Mouse (Mus musculus): ENCODE data around the gene Ptpn13.

Gene Ptpn13

DNA sequence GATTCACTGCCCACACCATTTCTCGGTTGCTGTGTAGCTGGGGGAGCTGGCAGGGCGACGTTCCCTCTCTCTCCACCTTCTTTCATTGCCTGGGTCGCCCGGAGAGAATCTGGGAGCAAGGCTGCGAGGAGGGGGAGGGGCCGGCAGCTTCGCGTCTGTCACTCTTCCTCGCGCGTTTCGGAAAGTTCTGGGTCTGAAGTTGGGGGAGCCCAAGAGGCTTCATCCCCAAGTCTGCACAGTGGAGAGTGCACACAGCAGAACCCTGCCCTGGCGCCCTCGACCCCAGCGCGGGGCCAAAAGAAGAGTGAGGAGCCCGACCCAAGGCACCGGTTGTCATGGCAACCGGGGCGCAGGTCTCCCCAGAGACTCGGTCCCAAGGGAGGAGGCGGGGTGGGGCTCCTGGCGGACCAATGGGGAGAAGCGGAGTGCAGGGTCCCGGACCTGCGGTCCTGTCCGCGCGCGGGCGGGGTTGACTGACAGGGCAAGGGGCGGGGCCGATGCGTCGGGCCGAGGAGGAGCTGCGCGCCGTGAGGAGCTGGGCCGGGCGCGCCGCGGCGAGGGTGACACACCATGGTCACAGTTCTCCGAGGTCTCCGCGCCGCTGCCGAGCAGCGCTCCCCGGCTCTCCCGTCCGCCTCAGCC is at the start of gene Ptpn13:
Gene Ptpn13, plus strand, starts transcription at position 515 of the 642 bp plus-strand sequence.
- peak; percentile 75 for DNase-seq (ENCODE audit: low spot score in 2 of 2)

DNA sequence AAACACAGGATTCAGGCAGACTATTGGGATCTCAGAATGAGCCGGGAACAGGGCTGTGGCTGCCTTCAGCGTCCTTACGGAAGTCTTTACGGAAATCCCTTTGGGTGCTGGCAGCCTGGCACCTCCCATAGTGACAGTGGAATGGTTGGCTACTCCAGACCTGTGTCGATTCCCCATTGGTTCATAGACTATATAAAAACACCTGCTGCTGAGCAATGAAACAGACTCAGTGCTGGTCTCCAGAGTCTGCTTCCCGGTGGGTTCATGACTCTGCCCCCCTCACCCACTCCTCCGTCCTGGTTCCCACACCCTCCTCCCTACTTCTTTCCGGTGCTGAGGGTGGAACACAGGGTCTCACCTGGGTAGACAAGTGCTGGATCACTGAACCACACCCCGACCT is 49.8 kb upstream of the Ptpn13 start:
- DNase-seq (ENCODE audit: low spot score in 2 of 2), result no peak

DNA sequence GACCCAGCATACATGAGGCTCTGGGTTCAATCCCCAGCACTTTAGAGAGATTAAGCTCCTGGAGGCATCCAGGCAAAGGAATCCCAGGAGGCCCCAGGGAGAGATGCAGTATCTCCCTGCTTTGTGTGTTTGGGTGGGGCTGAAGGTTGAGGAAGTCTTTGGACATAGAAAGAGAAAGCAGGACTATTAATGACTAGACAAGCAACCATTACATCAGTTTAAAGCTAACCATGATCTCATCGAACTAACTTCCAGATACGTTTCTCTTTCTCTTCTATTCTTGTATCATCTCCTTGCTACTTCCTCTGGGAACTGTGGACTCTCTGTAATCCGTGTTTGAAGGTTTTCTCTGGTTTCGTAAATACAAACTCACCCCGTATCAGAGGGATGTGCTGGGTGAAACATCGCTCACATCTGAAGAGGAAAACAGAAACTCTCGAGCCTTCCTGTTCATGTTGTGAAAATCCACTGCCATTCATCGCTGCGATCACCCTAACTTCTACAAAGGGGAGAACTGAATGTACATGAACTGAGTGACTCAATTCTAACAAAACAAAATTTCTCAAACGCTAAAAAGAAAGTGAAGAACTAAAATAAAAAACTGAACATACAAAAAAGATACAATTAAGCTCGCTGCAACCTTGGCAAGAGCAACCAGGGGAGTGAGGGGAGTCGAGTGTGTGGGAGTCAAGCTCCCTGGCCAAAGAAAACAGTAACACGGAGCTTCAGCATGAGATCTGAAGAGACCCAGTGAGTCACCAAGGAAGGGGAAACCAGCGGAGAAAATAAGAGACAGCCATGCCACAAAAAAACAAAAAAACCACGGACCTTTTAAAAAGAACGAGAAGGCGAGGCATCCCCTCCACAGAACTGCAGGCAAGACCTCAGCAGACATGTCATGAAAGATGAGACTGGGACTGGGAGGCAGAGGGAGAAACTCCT is 48.4 kb upstream of the Ptpn13 start:
- peak; percentile 8 to 17 for DNase-seq (ENCODE audit: low spot score in 2 of 2)

DNA sequence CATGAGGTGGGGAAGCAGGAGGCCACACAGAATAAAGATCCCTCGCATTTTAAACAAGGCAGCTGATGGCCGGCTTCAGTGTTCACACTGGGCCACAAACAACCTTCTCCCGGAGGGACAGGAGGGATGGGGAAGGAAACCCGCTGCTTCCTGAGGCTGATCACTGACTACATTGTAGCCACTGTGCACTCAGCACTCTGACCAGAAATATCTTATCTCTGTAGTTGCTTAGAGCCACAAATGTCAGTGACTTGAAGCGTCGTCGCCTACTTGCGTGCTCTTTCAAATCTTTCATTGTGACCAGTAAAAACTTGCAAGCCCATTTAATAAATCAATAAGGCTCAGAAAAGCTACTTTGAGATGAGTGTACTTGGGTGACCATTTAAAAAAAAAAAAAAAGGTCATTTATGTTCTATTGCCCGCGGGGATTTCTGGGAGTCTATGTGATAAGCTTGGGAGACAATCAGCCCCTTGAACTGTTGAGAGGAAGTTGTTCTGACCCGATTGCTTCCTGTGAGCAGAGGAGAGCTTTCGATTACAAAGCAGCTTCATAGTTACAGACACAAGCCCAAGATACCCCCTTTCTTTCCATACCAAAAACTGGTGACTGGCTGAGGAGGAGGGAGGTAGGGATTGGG is 47.4 kb upstream of the Ptpn13 start:
- no peak for DNase-seq (ENCODE audit: low spot score in 2 of 2)

DNA sequence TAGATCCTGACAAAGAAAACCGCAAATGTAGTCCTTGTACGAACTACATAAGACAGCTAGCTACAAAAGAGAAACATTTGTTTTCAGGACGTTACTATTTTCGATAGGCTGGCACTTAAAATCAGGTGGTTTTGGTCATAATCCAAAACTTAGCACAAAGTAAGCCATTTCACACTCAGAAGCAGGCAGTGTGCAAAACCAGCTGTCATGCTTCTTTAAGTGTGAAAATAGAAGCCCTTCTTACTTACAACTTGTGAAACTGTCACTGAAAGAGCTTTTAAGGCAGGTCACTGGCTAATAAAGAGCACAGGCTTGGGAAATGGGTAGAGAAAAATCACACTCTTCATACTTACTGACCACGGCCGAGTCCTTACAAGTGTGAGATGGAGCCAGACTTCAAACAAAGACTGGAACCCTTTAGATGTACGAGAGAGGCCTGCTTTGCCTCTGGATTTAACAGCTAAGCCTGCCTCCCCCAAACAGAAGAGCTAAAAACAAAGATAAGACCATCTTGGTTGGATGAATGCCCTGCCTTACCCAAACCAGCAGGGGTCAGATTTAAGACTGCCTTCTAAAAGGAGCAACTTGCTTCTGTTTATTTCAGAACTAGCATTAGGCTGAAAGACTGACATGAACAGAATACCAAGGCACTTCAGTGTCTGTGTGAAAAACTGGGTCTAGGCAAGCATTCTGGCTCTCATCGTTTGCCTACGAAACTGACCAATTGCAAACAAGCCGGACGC is 44.0 kb upstream of the Ptpn13 start:
- peak; percentile 9 to 36 for DNase-seq (ENCODE audit: low spot score in 2 of 2)

DNA sequence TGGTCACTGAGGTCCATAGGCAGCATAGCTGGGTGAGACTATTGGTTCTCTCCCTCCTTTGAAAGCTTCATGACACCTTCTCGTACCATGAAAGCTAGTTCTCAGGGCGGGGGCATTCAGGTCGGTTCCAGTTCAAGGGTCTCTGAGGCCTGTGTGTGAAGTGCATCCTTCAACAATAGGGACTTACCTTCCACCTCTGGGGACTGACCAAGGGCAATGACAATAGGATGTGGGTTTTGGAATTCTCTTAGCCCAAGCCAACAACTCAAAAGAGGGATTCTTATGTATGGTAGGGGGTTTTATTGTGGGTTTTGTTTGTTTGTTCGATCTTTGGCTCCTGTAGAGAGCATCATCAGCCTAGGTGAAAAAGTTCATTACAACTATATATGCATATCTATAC is 42.0 kb upstream of the Ptpn13 start:
- DNase-seq (ENCODE audit: low spot score in 2 of 2), result no peak

DNA sequence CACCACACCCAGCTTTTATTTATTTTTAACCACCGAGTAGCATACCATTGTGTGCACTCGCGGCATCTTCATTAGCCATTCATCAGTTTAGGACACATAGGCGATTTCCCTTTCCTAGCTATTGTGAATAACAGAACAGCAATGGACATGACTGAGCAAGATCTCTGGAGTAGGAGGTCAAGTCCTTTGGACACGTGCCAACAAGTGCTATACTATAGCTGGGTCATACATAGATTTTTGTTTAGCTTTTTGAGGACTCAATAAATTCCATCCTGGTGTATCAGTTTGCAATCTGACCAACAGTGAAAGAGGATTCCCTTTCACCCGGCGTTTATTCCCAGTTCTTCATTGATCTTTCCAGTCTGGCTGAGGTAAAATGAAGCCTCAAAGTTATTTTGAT is 41.0 kb upstream of the Ptpn13 start:
- DNase-seq (ENCODE audit: low spot score in 2 of 2), result no peak

DNA sequence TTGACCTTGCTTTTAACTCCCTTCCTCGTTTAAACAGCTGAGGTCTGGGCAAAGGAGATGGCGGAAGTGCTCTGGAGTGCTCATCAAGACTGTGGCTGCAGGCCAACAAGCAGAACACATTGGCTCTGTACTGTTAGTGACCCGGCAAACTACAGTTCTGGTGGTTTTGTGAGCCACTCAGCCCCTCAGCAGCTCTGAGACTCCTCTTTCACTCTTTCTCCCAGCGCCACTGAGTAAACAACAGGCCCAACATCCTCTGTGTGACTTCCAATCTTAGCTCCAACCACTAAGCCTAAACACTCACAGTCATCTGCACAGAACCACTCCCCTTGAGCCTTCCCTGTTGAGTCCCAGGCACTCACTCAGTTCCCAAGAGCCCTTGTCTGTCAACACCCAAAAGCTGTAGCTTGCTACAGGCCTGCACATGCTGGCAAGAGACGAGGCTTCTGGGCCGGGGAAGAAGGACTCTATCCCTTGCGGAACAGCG is 37.4 kb upstream of the Ptpn13 start:
- no peak for DNase-seq (ENCODE audit: low spot score in 2 of 2)

DNA sequence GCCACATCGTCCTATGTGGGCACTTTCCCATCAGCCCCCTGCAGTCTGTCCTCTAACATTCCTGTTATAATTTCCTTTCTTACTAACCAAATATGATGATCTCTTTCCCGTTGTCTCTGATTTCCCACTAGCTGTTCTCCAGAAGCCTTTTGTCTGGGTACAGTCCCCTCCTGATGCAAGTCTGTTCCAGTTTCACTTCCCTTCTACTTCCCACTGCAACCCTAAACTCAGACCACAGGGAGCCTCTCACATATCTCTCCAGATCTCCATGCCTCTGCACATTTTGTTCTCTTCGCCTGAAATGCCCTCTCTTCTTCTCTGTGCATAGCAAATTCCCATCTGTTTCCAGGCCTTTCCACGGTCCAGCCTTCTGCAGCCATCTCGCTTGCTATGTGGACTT is 35.6 kb upstream of the Ptpn13 start:
- DNase-seq (ENCODE audit: low spot score in 2 of 2), result no peak

DNA sequence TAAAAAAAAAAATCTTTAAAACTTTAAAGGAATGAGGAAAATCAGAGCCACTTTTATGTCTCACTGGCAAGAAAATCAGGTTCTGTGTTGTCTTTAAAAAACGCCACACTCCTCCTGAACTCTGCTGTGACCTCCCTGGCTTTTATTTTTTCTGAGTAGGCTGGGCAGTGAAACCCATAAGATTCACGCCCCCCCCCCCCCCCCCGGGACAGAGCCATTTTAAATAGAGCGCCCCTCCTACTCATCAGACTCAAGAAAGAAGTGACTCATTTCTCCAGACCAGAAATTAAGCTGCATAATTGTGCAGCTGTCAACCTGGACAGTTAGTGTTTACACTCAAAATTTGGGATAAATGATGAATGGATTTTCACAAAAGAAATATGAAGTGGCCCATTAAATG is 31.8 kb upstream of the Ptpn13 start:
- DNase-seq (ENCODE audit: low spot score in 2 of 2), result no peak

DNA sequence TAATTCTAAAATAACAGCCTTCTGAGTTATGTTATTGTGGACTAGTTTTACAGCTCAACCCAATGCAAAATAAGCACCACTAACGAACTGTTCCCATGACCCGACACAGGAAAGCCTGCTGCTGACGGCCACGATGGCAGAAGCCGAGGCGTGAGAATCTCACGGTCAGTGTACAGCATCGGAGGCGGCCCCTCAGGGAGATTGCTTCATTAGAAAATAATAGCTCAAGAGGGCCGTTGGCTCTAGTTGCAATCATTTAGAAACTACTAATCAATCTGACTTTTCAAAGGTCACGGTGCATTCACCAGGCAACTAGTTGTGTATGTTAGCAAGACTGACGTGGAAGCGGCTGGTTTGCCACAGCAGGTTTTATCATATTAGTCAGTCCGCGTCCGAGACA is 31.2 kb upstream of the Ptpn13 start:
- no peak for DNase-seq (ENCODE audit: low spot score in 2 of 2)

DNA sequence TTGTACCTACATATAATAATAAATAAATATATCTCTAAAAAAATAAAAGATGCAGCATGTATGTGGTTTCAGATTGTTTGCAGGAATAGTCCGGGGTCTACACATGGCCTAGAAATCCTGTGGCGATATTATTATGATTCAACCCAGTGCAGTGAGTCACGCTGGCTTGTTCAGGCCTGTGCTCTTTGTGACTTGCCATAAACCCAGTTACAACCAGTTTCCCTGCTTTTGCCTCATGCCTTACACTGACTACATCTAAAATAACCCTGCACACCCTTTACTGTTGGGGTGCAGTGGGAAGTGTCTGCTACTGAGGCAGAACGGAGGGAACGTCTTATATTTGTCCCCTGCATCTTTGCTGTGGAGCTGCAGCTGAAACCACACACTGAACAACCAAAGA is 29.3 kb upstream of the Ptpn13 start:
- DNase-seq (ENCODE audit: low spot score in 2 of 2), result no peak

DNA sequence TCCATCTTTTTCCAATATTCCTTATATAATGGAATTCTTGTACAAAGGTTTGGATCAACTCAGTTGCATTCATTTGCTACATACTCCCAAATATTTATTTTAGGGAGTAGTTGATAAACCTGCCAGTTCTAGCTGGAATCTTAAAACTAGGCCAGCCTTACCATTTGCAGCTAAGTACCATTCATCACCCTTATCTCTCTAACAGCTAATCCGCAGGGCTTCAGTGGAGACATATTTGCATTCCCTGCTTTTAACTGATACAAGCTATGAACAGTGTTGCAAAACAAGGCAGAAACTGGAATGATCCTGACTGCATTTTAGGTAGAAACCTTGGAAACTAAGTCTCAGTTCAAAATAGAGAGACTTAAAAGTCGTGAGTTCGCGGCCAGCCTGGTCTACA is 27.6 kb upstream of the Ptpn13 start:
- no peak for DNase-seq (ENCODE audit: low spot score in 2 of 2)

DNA sequence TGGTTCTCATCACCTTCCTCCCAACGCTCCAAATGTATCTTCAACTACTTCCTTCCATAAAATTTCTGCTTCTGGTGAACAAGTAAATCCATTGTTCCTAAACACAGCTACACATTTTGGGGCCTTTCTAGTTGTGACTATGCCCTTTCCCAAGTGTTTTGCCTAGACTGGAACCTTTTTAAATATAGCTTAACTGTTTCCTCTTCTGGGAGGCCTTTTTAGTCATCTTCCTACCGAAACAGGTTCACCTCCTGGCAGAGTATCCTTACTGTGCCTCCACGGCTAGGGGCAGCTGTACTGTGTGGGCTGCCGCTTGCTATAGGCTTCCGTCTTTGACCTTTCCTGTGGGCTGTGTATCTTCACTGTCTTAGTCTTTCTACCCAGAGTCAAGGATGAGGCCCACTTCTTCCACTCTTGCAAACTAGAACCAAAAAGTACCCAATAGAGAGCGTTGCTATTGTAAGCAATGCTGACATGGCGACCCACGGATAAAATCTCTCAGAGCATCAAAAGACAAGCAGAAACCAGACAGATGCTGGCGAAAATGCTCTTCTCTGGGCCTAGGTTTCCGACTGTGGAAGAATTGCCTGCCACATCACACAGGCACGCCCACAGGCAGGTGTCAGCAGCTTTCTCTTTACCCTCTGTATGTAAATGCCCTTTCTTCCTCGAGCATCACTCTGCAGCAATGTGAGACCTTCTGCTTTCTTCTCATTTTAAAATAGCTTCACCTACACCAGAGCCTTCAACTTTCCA is 20.6 kb upstream of the Ptpn13 start:
- DNase-seq (ENCODE audit: low spot score in 2 of 2), result no peak

DNA sequence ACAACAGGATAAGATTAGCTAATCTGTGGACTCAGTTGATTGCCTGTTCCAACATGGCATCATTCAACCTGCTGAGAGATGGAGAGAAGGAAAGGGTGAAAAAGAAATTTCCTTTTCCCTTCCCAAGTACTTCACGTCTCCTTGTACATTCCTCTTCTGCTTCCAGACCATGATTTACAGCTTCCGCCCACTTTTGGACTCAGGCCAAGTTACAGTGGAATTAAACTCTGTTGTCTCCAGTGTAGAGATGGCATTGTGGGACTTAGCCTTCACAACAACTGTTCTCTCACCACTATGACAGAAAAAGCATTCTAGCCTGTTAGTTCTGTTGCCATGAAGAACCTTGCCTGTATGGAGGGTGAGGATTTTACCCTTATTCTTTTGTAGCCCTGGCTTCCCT is 19.1 kb upstream of the Ptpn13 start:
- no peak for DNase-seq (ENCODE audit: low spot score in 2 of 2)

DNA sequence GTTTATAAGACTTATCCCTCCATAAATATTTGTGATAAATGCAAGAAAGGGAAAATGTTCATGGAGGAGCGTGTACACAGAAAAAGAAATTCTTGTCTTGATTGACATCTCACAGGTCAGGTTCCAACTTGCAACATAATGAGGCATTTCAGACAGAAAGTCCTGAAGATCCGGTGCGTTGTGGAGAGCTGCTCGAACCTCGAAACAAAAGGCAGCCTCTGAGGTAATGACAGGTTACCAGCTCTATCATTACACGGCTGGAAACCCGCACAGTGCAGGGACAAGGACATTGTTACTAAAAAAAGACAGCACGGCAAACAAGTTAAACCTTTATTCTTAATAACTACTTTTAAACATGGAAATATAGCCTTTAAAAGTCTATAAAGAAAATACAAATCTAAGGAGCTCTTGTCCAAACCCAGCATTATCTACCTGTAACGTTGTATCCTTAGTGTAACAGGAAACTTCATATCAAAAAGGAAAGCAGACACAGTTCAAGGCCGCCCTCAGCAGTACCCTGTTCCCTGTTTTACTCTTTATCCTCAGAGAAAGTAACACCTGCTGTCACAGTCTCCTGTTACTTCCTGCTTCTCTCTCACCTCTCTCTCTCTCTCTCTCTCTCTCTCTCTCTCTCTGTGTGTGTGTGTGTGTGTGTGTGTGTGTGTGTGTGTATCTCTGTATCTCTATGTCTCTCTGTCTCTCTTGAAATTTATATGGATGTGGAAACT is 12.8 kb upstream of the Ptpn13 start:
- no peak for DNase-seq (ENCODE audit: low spot score in 2 of 2)

DNA sequence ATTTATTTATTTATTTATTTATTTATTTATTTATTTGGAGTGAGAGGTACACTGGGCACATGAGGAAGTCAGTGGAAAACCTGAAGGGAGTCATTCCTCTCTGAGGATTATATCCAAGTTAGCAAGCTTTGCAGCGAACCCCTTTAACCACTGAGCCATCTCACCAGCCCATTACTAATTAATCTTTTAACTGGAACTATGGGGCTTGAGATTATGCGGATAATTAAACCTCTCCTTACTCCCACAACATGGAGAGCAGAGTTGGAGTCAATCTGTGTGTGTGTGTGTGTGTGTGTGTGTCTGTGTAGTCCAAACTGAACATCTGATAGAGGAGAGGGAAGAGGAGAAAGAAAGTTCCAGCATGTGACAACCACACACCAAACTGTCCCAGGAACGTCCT is 10.4 kb upstream of the Ptpn13 start:
- DNase-seq (ENCODE audit: low spot score in 2 of 2), result no peak

DNA sequence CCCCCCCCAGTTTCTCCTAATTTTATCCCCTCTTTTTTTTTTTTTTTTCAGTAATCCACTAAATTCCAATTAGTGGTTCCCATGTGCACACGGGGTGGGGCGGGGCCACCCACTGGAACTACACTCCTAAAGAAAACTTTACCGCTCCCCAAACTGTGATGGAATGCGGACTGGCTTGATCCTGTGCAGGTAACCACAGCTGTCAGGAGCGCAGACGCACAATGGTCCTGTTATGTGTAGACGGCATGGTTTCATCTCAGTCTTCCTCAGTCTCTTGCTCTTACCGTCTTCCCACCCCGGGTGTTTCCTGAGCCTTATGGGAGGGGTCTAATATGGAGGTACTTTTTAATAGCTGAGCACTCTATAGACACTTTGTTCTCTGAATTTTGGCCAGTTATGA is 7.0 kb upstream of the Ptpn13 start:
- no peak for DNase-seq (ENCODE audit: low spot score in 2 of 2)

DNA sequence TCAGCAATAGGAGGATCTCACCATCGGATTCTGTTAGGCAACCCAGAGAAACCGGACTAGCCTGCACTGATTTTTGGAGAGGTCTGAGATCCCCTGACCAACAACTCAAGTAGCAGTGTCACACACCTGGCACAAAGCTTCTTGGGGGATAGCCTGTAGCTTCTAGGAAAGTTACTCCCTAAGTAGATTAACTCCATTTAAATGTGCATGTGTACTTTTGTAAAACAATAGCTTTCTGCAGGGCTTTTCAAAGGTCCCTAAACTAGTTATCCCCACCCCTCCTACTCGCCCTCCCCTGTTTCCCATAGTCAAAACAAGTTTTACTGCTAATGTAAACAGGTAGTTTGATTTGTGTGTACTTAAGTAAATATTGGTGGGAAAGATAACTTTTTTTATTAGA is 6.1 kb upstream of the Ptpn13 start:
- no peak for DNase-seq (ENCODE audit: low spot score in 2 of 2)

DNA sequence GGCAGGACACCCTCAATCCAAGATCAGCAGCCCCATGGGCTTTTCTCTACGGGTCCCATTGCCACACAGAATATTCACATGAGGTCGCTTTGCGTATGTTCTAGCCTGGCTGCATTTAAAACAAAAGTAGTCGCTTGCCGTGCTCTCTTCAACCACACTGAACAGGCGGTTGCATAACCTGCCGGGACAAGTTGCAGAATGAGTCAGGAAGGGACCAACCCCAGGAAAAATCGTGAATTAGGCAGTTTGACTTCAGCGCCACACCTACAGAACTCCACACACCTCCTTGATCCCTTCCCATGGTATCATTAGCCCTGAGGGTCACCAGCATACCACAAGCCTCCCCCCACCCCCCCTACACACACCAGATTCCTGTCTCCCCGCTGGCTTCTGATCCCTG is 4.4 kb upstream of the Ptpn13 start:
- DNase-seq (ENCODE audit: low spot score in 2 of 2), result no peak

DNA sequence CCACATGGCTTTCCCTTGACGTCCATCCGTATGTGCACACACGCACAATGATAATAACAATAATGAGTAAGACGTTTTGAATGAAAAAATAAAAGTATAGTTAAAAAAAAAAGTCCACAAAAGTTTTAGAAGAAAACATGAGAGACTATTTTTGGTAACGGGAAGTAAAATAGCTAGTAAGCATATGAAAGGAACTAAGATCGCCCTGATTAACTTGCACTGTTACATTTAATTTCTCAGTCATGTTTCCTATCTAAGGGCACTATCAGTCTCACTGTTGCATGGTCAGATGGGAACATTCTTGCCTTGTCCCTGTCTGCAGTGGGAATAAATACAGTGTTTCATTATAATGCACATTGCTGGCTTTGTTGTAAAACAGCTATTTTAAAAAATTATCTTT is 2.4 kb upstream of the Ptpn13 start:
- DNase-seq (ENCODE audit: low spot score in 2 of 2), result no peak
